Mouse (Mus musculus): ENCODE measurements around the gene Paip2b.
"Not testable (repeated sequence)": the region's sequence is repeated elsewhere in the genome, so short reads cannot be mapped to it uniquely, and the experiment has no call there.

Paip2b gene

GRCm38 (mm10) chr6:83831606-83832123, at the start of gene Paip2b:
Paip2b (minus strand) TSS chr6:83831741.
- DNase-seq (ENCODE audit: low spot score), result peak; percentile 100

- peak; percentile 86 for DNase-seq (ENCODE audit: low spot score)
Measured at GRCm38 (mm10) chr6:83879815-83880214, 48.3 kb upstream of the Paip2b start.

GRCm38 (mm10) chr6:83867598-83868585, 36.4 kb upstream of the Paip2b start:
- DNase-seq (ENCODE audit: low spot score), result peak; percentile 71

GRCm38 (mm10) chr6:83866954-83867597, 35.5 kb upstream of the Paip2b start, which contains the start of gene Zfp638:
Zfp638 (plus strand) TSS chr6:83867109.
- DNase-seq (ENCODE audit: low spot score), result peak; percentile 95

GRCm38 (mm10) chr6:83866423-83866822, 34.9 kb upstream of the Paip2b start:
- DNase-seq (ENCODE audit: low spot score), result no peak

GRCm38 (mm10) chr6:83863538-83863937, 32.0 kb upstream of the Paip2b start:
- DNase-seq (ENCODE audit: low spot score), result no peak

- no peak for DNase-seq (ENCODE audit: low spot score)
Measured at GRCm38 (mm10) chr6:83860033-83860432, 28.5 kb upstream of the Paip2b start.

- DNase-seq (ENCODE audit: low spot score), result no peak
Measured at GRCm38 (mm10) chr6:83857476-83857875, 25.9 kb upstream of the Paip2b start.

GRCm38 (mm10) chr6:83849446-83849845, 17.9 kb upstream of the Paip2b start:
- DNase-seq (ENCODE audit: low spot score), result no peak

GRCm38 (mm10) chr6:83846141-83846540, 14.6 kb upstream of the Paip2b start:
- no peak for DNase-seq (ENCODE audit: low spot score)

- DNase-seq (ENCODE audit: low spot score), result no peak
Measured at GRCm38 (mm10) chr6:83844913-83845312, 13.4 kb upstream of the Paip2b start.

GRCm38 (mm10) chr6:83840086-83840485, 8.5 kb upstream of the Paip2b start:
- no peak for DNase-seq (ENCODE audit: low spot score)

GRCm38 (mm10) chr6:83838046-83838445, 6.5 kb upstream of the Paip2b start:
- no peak for DNase-seq (ENCODE audit: low spot score)

- DNase-seq (ENCODE audit: low spot score), result no peak
Measured at GRCm38 (mm10) chr6:83836826-83837225, 5.3 kb upstream of the Paip2b start.

- not testable (repeated sequence) for DNase-seq (ENCODE audit: low spot score)
Measured at GRCm38 (mm10) chr6:83832393-83832792, 852 bp upstream of the Paip2b start.

- DNase-seq (ENCODE audit: low spot score), result peak; percentile 29
Measured at GRCm38 (mm10) chr6:83830941-83831605, 468 bp downstream of the Paip2b start.

GRCm38 (mm10) chr6:83821856-83822255, 9.7 kb downstream of the Paip2b start:
- DNase-seq (ENCODE audit: low spot score), result no peak

- no peak for DNase-seq (ENCODE audit: low spot score)
Measured at GRCm38 (mm10) chr6:83820727-83821515, 10.6 kb downstream of the Paip2b start.

- no peak for DNase-seq (ENCODE audit: low spot score)
Measured at GRCm38 (mm10) chr6:83818996-83819395, 12.5 kb downstream of the Paip2b start.

GRCm38 (mm10) chr6:83815801-83816200, 15.7 kb downstream of the Paip2b start:
- DNase-seq (ENCODE audit: low spot score), result no peak

- no peak for DNase-seq (ENCODE audit: low spot score)
Measured at GRCm38 (mm10) chr6:83802846-83803245, 28.7 kb downstream of the Paip2b start.
